Mouse (Mus musculus): ENCODE data around the gene Slc17a5.

The Slc17a5 gene

GRCm38 (mm10) chr9:78587914-78588313 lies at the start of gene Slc17a5:
Gene Slc17a5 (minus strand): TSS chr9:78588041.
- DNase-seq: peak; percentile 96

- DNase-seq: no peak
These were observed 46.1 kb upstream of the Slc17a5 start for GRCm38 (mm10) chr9:78633976-78634375.

GRCm38 (mm10) chr9:78631755-78632434 lies 44.1 kb upstream of the Slc17a5 start:
- no peak for DNase-seq

DNA sequence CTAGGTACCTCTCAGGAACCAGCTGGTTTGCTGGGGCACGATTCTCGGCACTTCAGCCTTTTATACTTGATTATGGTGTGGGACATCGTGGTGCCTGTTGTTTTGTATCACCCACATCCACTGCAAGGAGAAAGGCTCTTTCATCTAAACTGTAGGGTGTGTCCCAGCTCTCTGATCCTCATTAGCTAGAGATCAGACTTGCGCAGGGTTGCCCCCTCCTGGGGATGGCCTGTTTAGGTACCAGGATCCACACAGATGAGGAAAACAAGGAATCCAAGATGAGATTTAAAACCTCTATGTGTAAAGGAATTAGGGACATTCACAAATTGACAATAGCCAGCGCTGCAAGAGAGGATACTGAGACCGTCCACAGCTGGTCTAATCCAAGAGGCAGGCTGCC lies 42.1 kb upstream of the Slc17a5 start:
- peak; percentile 45 for DNase-seq

GRCm38 (mm10) chr9:78623301-78623747 lies 35.5 kb upstream of the Slc17a5 start:
- DNase-seq: no peak

GRCm38 (mm10) chr9:78619285-78619684 lies 31.4 kb upstream of the Slc17a5 start:
- peak; percentile 36 for DNase-seq

DNA sequence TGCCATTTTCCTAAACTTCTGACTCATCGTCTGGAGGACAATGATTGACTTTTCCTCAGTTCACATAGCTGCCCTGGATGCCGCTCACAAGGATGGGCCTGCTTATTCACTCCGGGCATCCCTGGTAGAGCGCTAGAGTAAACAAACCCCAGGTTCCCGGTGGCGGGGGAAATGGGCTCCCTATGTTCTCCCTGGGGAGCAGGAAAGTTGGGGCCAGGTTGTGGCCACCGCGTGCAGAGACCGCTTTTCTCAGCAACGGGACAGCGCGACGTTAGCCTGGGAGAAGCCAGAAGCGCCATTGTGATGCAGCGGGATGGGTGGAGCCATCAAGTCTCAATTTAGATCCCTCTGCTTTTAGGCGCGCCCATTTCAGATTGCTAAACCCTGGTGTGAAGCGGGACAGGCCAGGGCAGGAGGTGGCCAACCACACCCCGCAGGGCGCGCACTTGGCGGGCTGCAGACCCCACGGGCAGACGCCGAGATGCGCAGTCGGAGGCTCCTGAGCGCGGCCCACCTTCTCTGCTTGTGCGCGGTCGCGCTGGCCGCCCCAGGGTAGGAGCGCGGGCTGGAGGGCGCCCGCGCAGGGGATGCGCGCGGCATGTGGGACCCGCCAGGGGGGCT lies 27.7 kb upstream of the Slc17a5 start, which contains the start of gene Cd109:
TSS of gene Cd109 (plus strand) at position 146 of the 621 bp plus-strand sequence.
- DNase-seq: peak; percentile 58

GRCm38 (mm10) chr9:78614201-78614600 lies 26.4 kb upstream of the Slc17a5 start:
- no peak for DNase-seq

- peak; percentile 59 for DNase-seq
These were observed 13.3 kb upstream of the Slc17a5 start for GRCm38 (mm10) chr9:78601046-78601730.

DNA sequence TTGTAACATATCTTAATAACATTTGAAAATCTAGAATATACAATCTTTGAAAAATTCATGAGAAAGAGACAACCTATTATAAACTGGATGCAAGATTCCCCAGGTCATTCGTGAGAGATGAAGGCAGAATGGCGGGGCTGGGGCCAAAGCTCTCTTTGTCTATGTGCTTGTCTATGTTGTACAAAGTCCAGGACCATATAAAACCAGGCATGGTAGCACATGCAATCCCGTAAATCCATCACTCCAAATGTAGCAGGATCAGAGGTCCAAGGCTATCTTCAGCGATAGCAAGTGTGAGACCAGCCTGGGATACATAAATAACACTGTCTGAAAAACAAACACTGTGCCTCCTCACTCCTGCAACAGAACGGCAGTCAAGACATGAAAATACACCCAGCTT lies 12.1 kb upstream of the Slc17a5 start:
- no peak for DNase-seq

- DNase-seq: peak; percentile 57
These were observed 9.0 kb upstream of the Slc17a5 start for GRCm38 (mm10) chr9:78596834-78597233.

- DNase-seq: no peak
These were observed 8.1 kb upstream of the Slc17a5 start for GRCm38 (mm10) chr9:78595769-78596555.

GRCm38 (mm10) chr9:78595257-78595656 lies 7.4 kb upstream of the Slc17a5 start:
- no peak for DNase-seq

DNA sequence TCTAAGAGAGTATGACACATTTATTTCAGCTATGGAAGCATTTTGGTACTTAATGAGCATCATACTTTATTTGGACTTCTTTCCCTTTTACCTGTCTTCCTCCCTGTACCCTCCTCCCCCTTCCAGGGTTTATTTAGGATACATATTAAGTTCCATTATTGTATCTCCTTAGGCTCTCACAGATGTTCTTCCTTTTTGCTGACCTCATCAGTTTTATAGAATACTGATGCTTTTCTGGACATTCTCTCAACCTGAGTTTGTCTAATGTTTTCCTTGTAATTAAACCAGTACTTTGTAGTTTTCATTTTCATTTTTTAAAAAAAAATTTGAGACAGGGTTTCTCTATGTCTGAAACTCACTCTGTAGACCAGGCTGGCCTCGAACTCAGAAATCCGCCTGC lies 2.6 kb upstream of the Slc17a5 start:
- no peak for DNase-seq

DNA sequence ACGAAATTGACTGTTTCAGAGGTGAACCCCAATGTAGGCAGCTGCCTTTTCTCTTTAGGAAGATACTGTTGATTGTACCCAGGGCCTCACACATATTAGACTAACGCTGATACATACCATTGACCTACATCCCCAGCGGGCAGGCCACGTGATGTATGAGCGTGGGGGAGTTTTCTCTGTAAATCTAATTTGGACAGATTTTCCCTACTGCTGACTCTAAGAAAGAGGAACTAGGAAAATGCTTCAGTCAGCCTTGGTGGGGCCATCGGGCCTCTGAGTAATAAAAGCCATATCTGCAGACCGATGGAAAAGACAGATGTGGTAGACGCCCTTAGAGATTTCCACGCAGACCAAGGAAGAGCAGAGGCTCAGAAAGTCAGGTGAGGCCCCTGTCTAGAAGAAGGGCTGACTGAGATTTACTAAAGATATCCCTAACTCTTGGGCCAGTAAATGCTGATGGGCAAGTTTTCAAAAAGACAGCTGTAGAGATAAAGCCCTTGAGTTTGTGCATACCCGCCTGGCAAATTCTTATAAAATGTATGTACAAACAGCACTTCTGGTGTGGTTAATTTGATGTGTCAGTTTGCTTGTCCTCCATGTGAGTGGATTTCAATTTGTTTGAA lies 681 bp upstream of the Slc17a5 start:
- DNase-seq: peak; percentile 47

GRCm38 (mm10) chr9:78587218-78587883 lies 490 bp downstream of the Slc17a5 start:
- DNase-seq: peak; percentile 62

GRCm38 (mm10) chr9:78579644-78580396 lies 8.0 kb downstream of the Slc17a5 start:
- DNase-seq: no peak

DNA sequence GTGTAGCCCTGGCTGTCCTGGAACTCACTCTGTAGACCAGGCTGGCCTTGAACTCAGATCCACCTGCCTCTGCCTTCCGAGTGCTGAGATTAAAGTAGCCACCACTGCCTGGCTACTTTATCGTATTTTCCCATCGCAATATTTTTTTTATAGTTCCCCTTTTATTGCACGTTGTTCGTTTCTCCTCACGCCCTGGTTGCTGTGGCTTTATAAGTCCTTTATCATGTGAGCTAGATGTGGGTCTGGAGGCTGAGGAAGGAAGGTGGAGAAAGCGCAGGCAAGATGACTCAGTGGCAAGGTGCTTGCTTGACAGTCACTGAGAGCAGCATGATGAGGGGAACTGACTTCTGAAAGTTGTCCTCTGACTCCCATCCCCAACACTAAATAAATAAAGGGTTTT lies 9.0 kb downstream of the Slc17a5 start:
- DNase-seq: no peak

DNA sequence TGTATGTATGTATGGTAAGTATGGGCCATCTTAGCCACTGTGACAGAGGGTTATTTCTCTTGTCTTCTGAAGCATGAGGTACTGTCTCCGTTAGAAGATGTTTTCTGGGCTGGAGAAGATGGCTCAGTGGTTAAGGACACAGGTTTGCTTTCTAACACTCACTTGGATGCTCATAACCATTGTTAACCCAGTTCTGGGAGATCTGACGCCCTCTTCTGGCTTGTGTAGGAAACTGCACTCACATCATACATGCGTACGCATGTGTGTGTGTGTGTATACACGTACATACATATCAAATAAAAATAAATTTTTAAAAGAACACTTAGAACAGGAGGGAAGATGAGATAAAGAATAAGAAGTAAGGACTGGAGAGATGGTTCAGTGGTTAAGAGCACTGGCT lies 11.4 kb downstream of the Slc17a5 start:
- no peak for DNase-seq

DNA sequence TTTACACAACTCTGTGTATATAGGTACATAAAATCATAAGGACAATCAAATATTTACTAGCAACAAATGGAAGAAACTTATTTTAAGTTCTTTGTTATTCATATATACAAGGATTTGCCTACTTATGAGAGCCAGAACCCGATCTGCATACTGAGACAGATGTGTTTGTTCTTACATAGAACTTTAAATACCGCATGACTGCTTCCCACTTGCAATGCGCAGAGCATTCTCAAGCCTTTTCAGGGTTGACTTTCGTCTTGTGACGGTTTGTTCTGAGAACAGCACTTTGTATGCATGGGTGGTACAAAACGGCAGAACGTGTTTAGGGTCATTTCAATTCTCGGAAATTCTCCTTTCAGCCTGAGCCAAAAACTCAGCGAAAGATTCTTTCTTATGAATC lies 17.9 kb downstream of the Slc17a5 start:
- DNase-seq: no peak

- DNase-seq: no peak
These were observed 28.4 kb downstream of the Slc17a5 start for GRCm38 (mm10) chr9:78559479-78559878.

All from kidney, postnatal 10 days (tissue).